Mouse (Mus musculus) ES-E14 (cell line): ENCODE data around the gene Cyth1. TPM values are rescaled to one million over a fixed set of nuclear protein-coding genes. Genes with fewer than 3 reads are reported as not detected.

Experiments
- DNase-seq: peaks from one replicate; pipeline ENCODE4 v3.0.0-alpha.2; 2013; ENCODE audit warnings: low read depth, low spot score
- H3K27ac ChIP-seq: 2 replicates; pipeline ENCODE4 v1.5.1; 2012; ENCODE audit warnings: low read depth, mild to moderate bottlenecking, low read length, moderate library complexity, mixed read lengths; ENCODE audit not compliant: poor library complexity, insufficient read depth, severe bottlenecking
- H3K36me3 ChIP-seq: 2 replicates; pipeline ENCODE4 v1.6.1; 2012; ENCODE audit warnings: mild to moderate bottlenecking, low read length, moderate library complexity, mixed read lengths; ENCODE audit not compliant: control insufficient read depth, poor library complexity, insufficient read depth, severe bottlenecking
- H3K4me1 ChIP-seq, 2 experiments: fragments of 150-350 bp in 1 of 2; sonication (generic) in 1 of 2; 2 replicates each; pipeline ENCODE4 v1.6.1; 2012; ENCODE audit warnings: low read length in 2 of 2, mild to moderate bottlenecking in 1 of 2, mixed read lengths in 1 of 2; ENCODE audit not compliant: control insufficient read depth in 2 of 2, insufficient read depth in 2 of 2, poor library complexity in 1 of 2
- H3K4me3 ChIP-seq, 2 experiments: fragments of 150-350 bp in 1 of 2; sonication (generic) in 1 of 2; 2 replicates each; pipeline ENCODE4 v1.5.1; 2012; ENCODE audit warnings: low read length in 2 of 2, low read depth in 1 of 2, mild to moderate bottlenecking in 1 of 2, mixed read lengths in 1 of 2; ENCODE audit not compliant: insufficient read depth in 1 of 2, poor library complexity in 1 of 2, severe bottlenecking in 1 of 2
- H3K9ac ChIP-seq: 2 replicates; pipeline ENCODE4 v1.6.1; 2012; ENCODE audit warnings: low read depth, mild to moderate bottlenecking, low read length, mixed read lengths; ENCODE audit not compliant: poor library complexity, insufficient read depth, severe bottlenecking
- H3K9me3 ChIP-seq: fragments of 150-350 bp; sonication (generic); 2 replicates; pipeline ENCODE4 v1.6.1; 2012; ENCODE audit warnings: low read depth, mild to moderate bottlenecking, low read length; ENCODE audit not compliant: control insufficient read depth, insufficient read depth
- CHD2 ChIP-seq: IDR thresholded peaks from 2 replicates; pipeline ENCODE4 v1.6.1; 2014; ENCODE audit warnings: mild to moderate bottlenecking, low read depth, low read length, inconsistent platforms
- HCFC1 ChIP-seq: IDR thresholded peaks from 2 replicates; pipeline ENCODE4 v1.6.1; 2012; ENCODE audit warnings: low read length, inconsistent platforms, borderline replicate concordance; ENCODE audit not compliant: insufficient read depth
- MAFK ChIP-seq: IDR thresholded peaks from 2 replicates; pipeline ENCODE4 v1.6.1; 2014; ENCODE audit warnings: mild to moderate bottlenecking, low read depth, low read length, inconsistent platforms; ENCODE audit not compliant: insufficient read depth
- ZC3H11A ChIP-seq: IDR thresholded peaks from 2 replicates; pipeline ENCODE4 v1.6.1; 2012; ENCODE audit warnings: low read depth, mild to moderate bottlenecking, inconsistent platforms, low read length, borderline replicate concordance
- ZNF384 ChIP-seq: IDR thresholded peaks from 2 replicates; pipeline ENCODE4 v1.6.1; 2012; ENCODE audit warnings: low read depth, low read length, inconsistent platforms
- in situ Hi-C, 2 experiments: fragments of 600-800 bp; cut with MboI; formaldehyde crosslinking; loops; one replicate each; pipeline ENCODE4 v1.15.1; 2025; ENCODE audit warnings: low sequenced_read_pairs in 2 of 2, inconsistent platforms in 1 of 2; ENCODE audit not compliant: unreplicated experiment in 2 of 2
- total RNA-seq: library from RNA; depleted of rRNA; stranded (reverse); fragments of 300-350 nt; gene quantifications from 2 replicates; pipeline ENCODE4 v1.2.3, GENCODE M21; 2012

Gene Cyth1
- total RNA-seq, 1 experiment: 6.3 TPM

GRCm38 (mm10) chr11:118145092-118145491 is 103.3 kb downstream of the Cyth1 start:
- Histone ChIP-seq H3K9me3 (no peaks in the 10 kb centered on the region), H3K36me3 (no peaks in the 10 kb centered on the region), H3K4me1 (peaks cover 8 to 11% of the 10 kb centered on the region in 2 experiments; a peak in 3 of 4 replicates), H3K4me3 (no peak overlapping the region), H3K9ac (no peak overlapping the region), H3K27ac (no peak overlapping the region)
- TF ChIP-seq ZC3H11A (no peak), CHD2 (no peak), ZNF384 (no peak), MAFK (no peak), HCFC1 (no peak)
- in situ Hi-C loops: no loop called here
- DNase-seq: no peak

- DNase-seq: no peak
- H3K27ac ChIP-seq: no peak overlapping the region
- peaks cover 8 to 13% of the 10 kb centered on the region in 2 experiments; a peak in 3 of 4 replicates for H3K4me1 ChIP-seq
- no peak overlapping the region for H3K9ac ChIP-seq
- in situ Hi-C loops: no loop called here
- TF ChIP-seq MAFK (no peak), HCFC1 (no peak), CHD2 (no peak), ZNF384 (no peak), ZC3H11A (no peak)
- H3K4me3 ChIP-seq: no peak overlapping the region
- no peaks in the 10 kb centered on the region for H3K9me3 ChIP-seq
- no peaks in the 10 kb centered on the region for H3K36me3 ChIP-seq
Measured at GRCm38 (mm10) chr11:118143731-118144130, 104.7 kb downstream of the Cyth1 start.

- H3K27ac ChIP-seq: peak overlapping the region; percentile 15; the same call in 1 of the 2 replicates
- peak overlapping the region; percentile 9; the same call in 1 of the 2 replicates for H3K9ac ChIP-seq
- TF ChIP-seq ZNF384 (no peak), ZC3H11A (no peak), CHD2 (no peak), HCFC1 (no peak), MAFK (no peak)
- peaks cover 8 to 13% of the 10 kb centered on the region in 2 experiments; a peak in 3 of 4 replicates for H3K4me1 ChIP-seq
- no peaks in the 10 kb centered on the region for H3K9me3 ChIP-seq
- in situ Hi-C loops: no loop called here
- no peak for DNase-seq
- peak overlapping the region in 1 of 2 experiments; percentile 25; a peak in 1 of 4 replicates for H3K4me3 ChIP-seq
- H3K36me3 ChIP-seq: no peaks in the 10 kb centered on the region
Measured at GRCm38 (mm10) chr11:118142547-118143165, 105.7 kb downstream of the Cyth1 start.

GRCm38 (mm10) chr11:118140771-118141565 is 107.4 kb downstream of the Cyth1 start:
- TF ChIP-seq ZNF384: no peak
- no peak for TF ChIP-seq ZC3H11A
- no peak for TF ChIP-seq MAFK
- TF ChIP-seq HCFC1: no peak
- no peak for TF ChIP-seq CHD2

More at GRCm38 (mm10) chr11:118140771-118141565, 107.4 kb downstream of the Cyth1 start:
- H3K4me3 ChIP-seq: peak overlapping the region; percentile 27 to 43; a peak in 3 of 4 replicates
- H3K36me3 ChIP-seq: no peaks in the 10 kb centered on the region
- peak overlapping the region; percentile 15; the same call in 1 of the 2 replicates for H3K9ac ChIP-seq
- DNase-seq: peak; percentile 51
- in situ Hi-C loops: no loop called here
- H3K9me3 ChIP-seq: no peaks in the 10 kb centered on the region
- peak overlapping the region; percentile 96; the same call in 1 of the 2 replicates for H3K27ac ChIP-seq
- H3K4me1 ChIP-seq: peaks cover 8 to 14% of the 10 kb centered on the region in 2 experiments; a peak in 3 of 4 replicates
